Mouse (Mus musculus) stomach, postnatal 0 days (tissue): Measurements from ENCODE around the gene Fus. TPM values are rescaled to one million over a fixed set of nuclear protein-coding genes. Genes with fewer than 3 reads are reported as not detected.
"Not testable (repeated sequence)": the region's sequence is repeated elsewhere in the genome, so short reads cannot be mapped to it uniquely, and the experiment has no call there.

ENCODE experiments used
- ATAC-seq: fragments of 200-750 bp; cut with Nextera tagmentation; 2 replicates; pipeline ENCODE4 v1.8.0; 2017; ENCODE audit not compliant: low FRiP score, low TSS enrichment
- DNase-seq: peaks from one replicate; pipeline ENCODE4 v3.0.0-alpha.2; 2016; ENCODE audit warnings: low spot score
- H3K27ac ChIP-seq: fragments of 300-500 bp; sonication (generic); replicated peaks from 2 replicates; pipeline ENCODE4 v1.5.1; 2014; ENCODE audit warnings: mild to moderate bottlenecking, control low read depth
- H3K27me3 ChIP-seq: fragments of 300-500 bp; sonication (generic); 2 replicates; pipeline ENCODE4 v1.6.1; 2014; ENCODE audit warnings: low read length; ENCODE audit not compliant: control insufficient read depth, insufficient read depth
- H3K36me3 ChIP-seq: fragments of 300-500 bp; sonication (generic); 2 replicates; pipeline ENCODE4 v1.6.1; 2014; ENCODE audit warnings: low read length, mixed read lengths; ENCODE audit not compliant: control insufficient read depth, insufficient read depth
- H3K4me1 ChIP-seq: fragments of 300-500 bp; sonication (generic); replicated peaks from 2 replicates; pipeline ENCODE4 v1.6.1; 2014; ENCODE audit warnings: antibody characterized with exemption; ENCODE audit not compliant: control insufficient read depth, insufficient read depth
- H3K4me2 ChIP-seq: fragments of 300-500 bp; sonication (generic); replicated peaks from 2 replicates; pipeline ENCODE4 v1.6.1; 2014; ENCODE audit warnings: low read depth, mild to moderate bottlenecking, control low read depth, moderate library complexity
- H3K4me3 ChIP-seq: fragments of 300-500 bp; sonication (generic); 2 replicates; pipeline ENCODE4 v1.5.1; 2014; ENCODE audit warnings: low read depth, low read length, control low read depth
- H3K9ac ChIP-seq: fragments of 300-500 bp; sonication (generic); 2 replicates; pipeline ENCODE4 v1.6.1; 2014; ENCODE audit warnings: mild to moderate bottlenecking, low read length, control low read depth, mixed read lengths
- H3K9me3 ChIP-seq: fragments of 300-500 bp; sonication (generic); 2 replicates; pipeline ENCODE4 v1.6.1; 2016; ENCODE audit warnings: low read length; ENCODE audit not compliant: control insufficient read depth
- CTCF ChIP-seq: IDR thresholded peaks from 2 replicates; pipeline ENCODE4 v1.5.1; 2016; ENCODE audit warnings: antibody characterized with exemption, low read depth, mild to moderate bottlenecking, moderate library complexity
- EP300 ChIP-seq: optimal IDR thresholded peaks from 2 replicates; pipeline ENCODE3; 2016; ENCODE audit warnings: antibody characterized with exemption
- WGBS: fragments of 180-500 bp; shearing (Covaris S2); extraction: QIAGEN DNeasy Blood & Tissue Kit; methylation state at CpG from one replicate; pipeline ENCODE4 v1.1.7; 2014; 5-methylcytosine and 5-hydroxymethylcytosine counted together
- polyA plus RNA-seq: library from polyadenylated mRNA; unstranded; fragments of >200 nt; fragmentation: Nextera tagmentation; extraction: Ambion mirVana; gene quantifications from 2 replicates; pipeline ENCODE4 v1.2.1, GENCODE M21; 2015

The Fus gene
- polyA plus RNA-seq, 1 experiment from 2014 or later = 130 TPM

DNA sequence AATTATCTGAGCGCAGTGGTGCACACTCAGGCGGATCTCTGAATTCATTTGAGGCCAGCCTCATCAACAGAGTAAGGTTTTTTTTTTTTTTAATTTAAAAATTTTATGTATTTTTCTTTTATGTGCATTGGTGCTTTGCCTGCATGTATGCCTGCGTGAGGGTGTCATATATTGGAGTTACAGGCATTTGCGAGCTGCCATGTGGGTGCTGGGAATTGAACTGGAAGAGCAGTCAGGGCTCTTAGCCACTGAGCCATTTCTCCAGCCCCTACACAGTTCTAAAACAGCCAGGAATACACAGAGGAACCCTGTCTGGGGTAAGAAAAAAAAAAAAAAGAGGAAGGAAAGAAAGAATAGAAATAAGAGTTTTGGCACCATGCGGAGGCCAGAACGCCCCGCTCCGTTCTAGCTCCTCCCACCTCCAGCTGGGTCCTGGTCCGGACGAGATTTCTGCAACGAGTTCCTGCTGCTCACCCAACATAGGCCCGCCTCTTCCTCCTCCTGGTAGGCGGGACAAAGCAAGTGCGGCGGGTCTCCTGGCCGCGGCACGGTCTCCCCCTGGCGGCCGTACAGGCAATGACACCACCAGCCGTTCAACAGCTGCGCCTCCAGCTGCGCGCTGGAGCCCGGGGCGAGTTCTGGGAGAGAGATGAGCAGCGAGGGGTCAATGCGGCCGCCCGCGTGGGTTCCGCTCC, 32.1 kb upstream of the Fus start:
- TF ChIP-seq EP300 (no peak), CTCF (peak; percentile 99)
- no peaks in the 10 kb centered on the region for H3K36me3 ChIP-seq
- peak overlapping the region; percentile 80 for H3K9ac ChIP-seq
- DNase-seq (peak; percentile 94), ATAC-seq (peak; percentile 87)
- peak overlapping the region; percentile 98 for H3K4me2 ChIP-seq
- 5% methylated on average over 32 of the region's 32 CpGs for WGBS
- no peaks in the 10 kb centered on the region for H3K27me3 ChIP-seq
- peak overlapping the region; percentile 67 for H3K4me3 ChIP-seq
- H3K9me3 ChIP-seq = no peaks in the 10 kb centered on the region
- peaks cover 5% of the 10 kb centered on the region for H3K4me1 ChIP-seq
- H3K27ac ChIP-seq = peak overlapping the region; percentile 89

DNA sequence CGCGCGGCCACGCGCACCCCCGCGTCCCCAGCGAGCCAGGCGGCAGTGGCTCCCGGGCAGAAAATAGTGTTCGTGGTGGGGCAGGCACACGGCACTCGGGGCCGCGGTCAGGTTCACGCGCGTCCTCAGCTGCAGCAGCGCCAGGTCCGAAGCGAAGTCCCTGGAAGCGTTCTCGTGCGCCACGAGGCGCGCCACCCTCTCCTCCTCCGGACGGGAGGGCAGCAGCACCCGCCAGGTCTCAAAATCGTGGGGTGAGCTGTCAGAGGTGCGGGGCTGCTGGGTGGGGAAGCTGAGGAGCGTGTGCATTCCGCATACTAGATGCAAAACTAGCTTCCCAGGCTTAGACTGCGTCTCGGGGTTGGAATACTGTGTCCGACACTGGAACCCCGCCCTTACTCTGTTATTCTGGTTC, 31.5 kb upstream of the Fus start:
- Histone ChIP-seq H3K27me3 (no peaks in the 10 kb centered on the region), H3K9me3 (no peaks in the 10 kb centered on the region), H3K4me1 (peaks cover 5% of the 10 kb centered on the region), H3K4me2 (peak overlapping the region; percentile 98), H3K27ac (peak overlapping the region; percentile 89), H3K36me3 (no peaks in the 10 kb centered on the region), H3K4me3 (peak overlapping the region; percentile 67), H3K9ac (peak overlapping the region; percentile 80)
- WGBS = under 1% methylated on average over 38 of the region's 38 CpGs
- TF ChIP-seq CTCF (no peak), EP300 (no peak)
- no peak for DNase-seq
- ATAC-seq = peak; percentile 22

DNA sequence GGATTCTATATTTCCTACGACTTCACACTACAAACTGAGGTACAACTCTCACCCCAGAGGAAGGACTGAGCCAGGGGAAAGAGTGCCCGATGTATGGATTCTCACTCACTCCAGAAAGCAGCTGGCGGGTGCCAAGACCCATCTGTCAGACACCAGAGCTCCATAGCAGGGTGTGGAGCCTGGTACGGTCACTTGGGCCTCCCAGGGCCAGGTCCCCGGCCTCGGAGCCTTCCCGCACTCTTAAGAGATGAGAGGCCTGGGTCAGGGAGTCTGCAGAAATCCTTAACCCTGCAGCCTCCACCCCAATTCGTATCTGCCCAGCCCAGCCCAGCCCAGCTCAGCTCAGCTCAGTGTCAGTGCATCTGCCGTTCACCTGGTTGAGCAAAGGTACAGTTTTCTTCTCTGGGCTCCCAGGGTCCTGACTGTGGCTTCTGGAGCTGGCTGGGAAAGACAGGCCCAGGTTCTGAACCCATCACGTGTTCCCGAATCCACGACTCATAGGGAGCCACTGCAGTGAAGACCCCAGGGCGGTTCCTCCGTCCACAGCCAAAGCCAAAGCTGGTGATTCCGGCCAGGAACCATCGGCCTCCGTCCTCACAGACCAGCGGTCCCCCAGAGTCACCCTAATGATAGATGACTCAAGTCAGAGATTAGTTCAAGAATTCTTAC, 30.9 kb upstream of the Fus start:
- H3K27ac ChIP-seq = peak overlapping the region; percentile 89; the same call in 1 of the 2 replicates
- H3K4me1 ChIP-seq = peaks cover 3% of the 10 kb centered on the region; the same call in 1 of the 2 replicates
- H3K9ac ChIP-seq = peak overlapping the region; percentile 80
- no peak for DNase-seq
- no peaks in the 10 kb centered on the region for H3K9me3 ChIP-seq
- ATAC-seq = no peak
- WGBS = 48% methylated on average over 18 of the region's 18 CpGs
- TF ChIP-seq EP300 = no peak
- TF ChIP-seq CTCF = no peak
- no peaks in the 10 kb centered on the region for H3K36me3 ChIP-seq
- peak overlapping the region; percentile 67 for H3K4me3 ChIP-seq
- H3K27me3 ChIP-seq = no peaks in the 10 kb centered on the region
- H3K4me2 ChIP-seq = peak overlapping the region; percentile 98

DNA sequence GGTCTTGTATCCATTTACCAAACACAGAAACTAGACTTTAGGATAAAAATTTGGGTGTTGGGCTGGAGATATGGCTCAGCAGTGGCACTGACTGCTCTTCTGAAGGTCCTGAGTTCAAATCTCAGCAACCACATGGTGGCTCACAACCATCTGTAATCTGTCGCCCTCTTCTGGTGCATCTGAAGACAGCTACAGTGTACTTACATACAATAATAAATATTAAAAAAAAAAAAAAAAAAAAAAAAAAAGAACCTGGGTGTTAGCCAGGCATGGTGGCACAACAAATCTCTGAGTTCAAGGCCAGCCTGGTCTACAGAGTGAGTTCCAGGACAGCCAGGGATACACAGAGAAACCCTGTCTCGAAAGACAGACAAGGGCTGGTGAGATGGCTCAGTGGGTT, 25.2 kb upstream of the Fus start:
- not testable (repeated sequence) for H3K9me3 ChIP-seq, H3K4me2 ChIP-seq, H3K9ac ChIP-seq, H3K4me3 ChIP-seq, H3K36me3 ChIP-seq, ATAC-seq, H3K27ac ChIP-seq, H3K27me3 ChIP-seq, DNase-seq, H3K4me1 ChIP-seq
- TF ChIP-seq CTCF = peak; percentile 53
- 46% methylated on average over 2 of the region's 2 CpGs for WGBS

DNA sequence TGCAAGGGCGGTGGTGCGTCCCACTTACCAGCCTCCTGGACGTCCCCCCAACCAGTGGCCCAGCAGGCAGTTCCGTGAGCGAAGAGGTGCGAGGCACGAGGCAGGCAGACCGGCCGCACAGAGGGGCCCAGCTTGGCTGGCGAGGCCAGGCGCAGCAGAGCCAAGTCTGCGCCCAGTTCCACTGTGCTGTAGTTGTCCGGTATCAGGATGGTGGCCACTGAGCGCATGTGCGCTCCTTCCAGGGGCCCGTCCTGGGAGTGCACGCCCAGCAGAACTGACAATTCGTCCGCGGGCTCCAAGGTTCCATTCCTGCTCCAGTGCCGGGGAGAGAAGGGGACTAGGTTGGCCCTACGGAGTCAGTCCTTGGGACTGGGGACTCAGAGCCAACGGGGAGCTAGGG, 22.6 kb upstream of the Fus start:
- Histone ChIP-seq H3K9me3 (no peaks in the 10 kb centered on the region), H3K27me3 (no peaks in the 10 kb centered on the region), H3K4me2 (peak overlapping the region; percentile 25; the same call in 1 of the 2 replicates), H3K4me1 (no peaks in the 10 kb centered on the region), H3K9ac (no peak overlapping the region), H3K36me3 (no peaks in the 10 kb centered on the region), H3K4me3 (no peak overlapping the region), H3K27ac (no peak overlapping the region)
- peak; percentile 55 for DNase-seq
- ATAC-seq = peak; percentile 51
- no peak for TF ChIP-seq CTCF
- no peak for TF ChIP-seq EP300
- 7% methylated on average over 23 of the region's 23 CpGs for WGBS

DNA sequence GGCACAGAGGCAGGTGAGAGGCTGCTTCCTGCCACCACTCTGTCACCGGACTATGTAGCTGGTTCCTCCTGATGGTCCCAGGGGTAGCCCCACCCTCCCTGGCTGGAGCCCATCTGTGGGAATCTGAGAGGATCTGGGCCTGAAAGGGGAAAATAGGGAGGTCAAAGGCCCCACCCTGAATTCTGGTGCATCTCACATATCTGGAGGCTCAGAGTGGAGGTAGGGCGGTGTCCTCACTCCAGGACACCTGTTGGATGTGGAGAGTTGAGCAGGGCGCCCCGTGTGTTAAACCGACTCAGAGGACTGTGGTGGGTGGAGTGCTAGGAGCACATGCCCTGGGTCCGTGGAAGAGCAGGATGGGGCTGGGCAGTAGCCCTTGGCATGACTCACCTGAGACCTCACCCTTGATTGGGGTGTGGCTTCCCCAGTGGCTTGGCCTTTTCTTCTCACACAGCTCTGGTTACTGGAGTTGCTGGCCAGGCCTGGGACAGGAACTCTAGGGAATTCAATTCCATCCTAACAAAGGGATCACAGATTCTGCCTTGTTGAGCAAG, 20.7 kb upstream of the Fus start, which contains the start of gene Prss36:
TSS of gene Prss36 (minus strand) at position 256 of the 554 bp plus-strand sequence.
- no peak within 1 kb of the TSS for H3K9ac ChIP-seq
- H3K4me3 ChIP-seq = no peak within 1 kb of the TSS
- peak within 1 kb of the TSS; percentile 53 for H3K27ac ChIP-seq
- no peaks in the 10 kb centered on the region for H3K4me1 ChIP-seq
- no peaks in the 10 kb centered on the region for H3K9me3 ChIP-seq
- ATAC-seq (peak; percentile 94), DNase-seq (peak; percentile 78)
- TF ChIP-seq EP300 (no peak), CTCF (0 out of 2 replicates have a peak, but pooled peaks have one; percentile 5)
- H3K36me3 ChIP-seq = no peaks in the 10 kb centered on the region
- H3K27me3 ChIP-seq = no peaks in the 10 kb centered on the region
- 47% methylated on average over 6 of the region's 6 CpGs for WGBS
- H3K4me2 ChIP-seq = no peak within 1 kb of the TSS
